In the genomic region with DNA sequence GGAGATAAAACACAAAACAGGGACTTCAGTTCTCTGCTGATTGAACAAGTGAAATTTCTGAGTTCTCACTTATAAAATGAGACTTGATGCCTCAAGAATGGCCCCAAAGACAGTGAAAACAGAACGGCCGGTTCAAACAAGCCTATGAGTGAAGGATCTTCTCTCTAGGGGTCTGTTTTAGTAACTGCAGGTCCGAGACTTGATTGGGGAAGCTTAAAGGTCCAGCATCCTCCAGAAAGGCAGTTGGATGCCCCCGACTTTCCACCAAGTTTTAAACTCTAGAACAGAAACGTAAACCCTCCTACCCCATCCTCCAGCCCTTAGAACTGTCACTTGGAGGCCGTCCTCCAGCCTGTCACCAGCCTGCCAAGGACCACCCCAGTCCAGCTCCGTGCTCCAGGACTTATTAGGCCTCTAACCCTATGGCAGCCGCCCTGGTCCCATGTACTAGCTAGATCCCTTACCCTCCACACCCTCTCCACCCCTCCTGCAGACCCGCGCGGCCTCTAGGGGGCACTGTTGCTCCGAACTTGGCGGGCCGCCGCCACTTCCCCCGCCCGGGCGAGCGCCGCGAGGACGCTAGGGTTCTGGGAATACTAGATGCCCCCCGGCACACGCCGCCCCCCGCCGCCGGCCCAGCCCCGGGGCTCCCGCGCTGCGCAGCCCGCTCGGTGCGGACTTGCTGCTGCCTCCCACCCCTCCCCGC, we compare ENCODE assay signal across 8 mouse cellular contexts. TPM values are rescaled to one million over a fixed set of nuclear protein-coding genes. Genes with fewer than 3 reads are reported as not detected.
DNase-seq lines count a peak whose midpoint lies in the region; ATAC-seq and TF ChIP-seq lines count a peak whose summit lies in the region.

No protein-coding gene starts in this region.

- ATAC-seq in hematopoietic stem cell, adult 5-6 weeks (replicated peaks in 1 of 2; ENCODE audit: insufficient read depth in 1 of 2, low FRiP score in 2 of 2, low TSS enrichment in 1 of 2, low read depth in 1 of 2, poor library complexity in 2 of 2, severe bottlenecking in 2 of 2): peak; percentile 79 to 82
- peak; percentile 88 for ATAC-seq in lung, embryonic 16.5 days (ENCODE audit: low read depth)

- H3K9me3 ChIP-seq in lung, embryonic 16.5 days (ENCODE audit: control insufficient read depth, low read length): no peaks in the 10 kb centered on the region

- TF ChIP-seq CTCF in cerebellum, adult 2 months (IDR thresholded peaks at IDR 0.05; ENCODE audit: borderline replicate concordance, insufficient read depth, low read depth, low read length): peak; percentile 73

- no peaks in the 10 kb centered on the region for H3K36me3 ChIP-seq in lung, embryonic 16.5 days (ENCODE audit: control insufficient read depth, insufficient read depth, low read length)

- H3K4me1 ChIP-seq in cerebellum, adult 2 months (ENCODE audit: control insufficient read depth, insufficient read depth, low read length): no peaks in the 10 kb centered on the region
- peaks cover 42% of the 10 kb centered on the region for H3K4me1 ChIP-seq in lung, embryonic 16.5 days (replicated peaks; ENCODE audit: control insufficient read depth, insufficient read depth, low read length)

- peak overlapping the region; percentile 61 for H3K4me3 ChIP-seq in cerebellum, adult 2 months (replicated peaks; ENCODE audit: insufficient read depth, low read depth, low read length)
- peak overlapping the region; percentile 67 for H3K4me3 ChIP-seq in lung, embryonic 16.5 days (ENCODE audit: low read length)

- H3K4me2 ChIP-seq in lung, embryonic 16.5 days (ENCODE audit: low read depth, low read length): peak overlapping the region; percentile 100

- H3K27me3 ChIP-seq in cerebellum, adult 2 months (ENCODE audit: control insufficient read depth, insufficient read depth, low read length): no peaks in the 10 kb centered on the region
- no peaks in the 10 kb centered on the region for H3K27me3 ChIP-seq in lung, embryonic 16.5 days (ENCODE audit: control insufficient read depth, insufficient read depth, low read depth, low read length)

- peak overlapping the region; percentile 81 for H3K9ac ChIP-seq in lung, embryonic 16.5 days (ENCODE audit: low read length)

- peak; percentile 8; the same call in 1 of the 2 replicates for TF ChIP-seq POLR2A in cerebellum, adult 2 months (IDR thresholded peaks at IDR 0.05; ENCODE audit: borderline replicate concordance, insufficient read depth, low read length)

- 6% methylated on average over 36 of the region's 36 CpGs for WGBS in cerebellum, adult 2 months
- WGBS in lung, embryonic 16.5 days: 2% methylated on average over 35 of the region's 36 CpGs

- peak; percentile 68 for DNase-seq in MEL-GATA-1-ER (ENCODE audit: extremely low read depth, low read depth)
- DNase-seq in cerebellum, adult 2 months: peak; percentile 94 to 99
- DNase-seq in forelimb bud, embryonic 11.5 days (ENCODE audit: low read depth, low spot score): peak; percentile 93
- DNase-seq in layer of hippocampus, adult 9-11 months: peak; percentile 85
- peak; percentile 89 for DNase-seq in ovary, adult 18-20 months (ENCODE audit: low spot score)
- DNase-seq in thymus, postnatal 0 days (ENCODE audit: low spot score): peak; percentile 92

- H3K27ac ChIP-seq in cerebellum, adult 2 months (ENCODE audit: insufficient read depth, low read length): peak overlapping the region; percentile 96
- H3K27ac ChIP-seq in lung, embryonic 16.5 days (ENCODE audit: low read length): peak overlapping the region; percentile 100

RNA-seq across cellular contexts. Expression of a gene that starts 33.9 kb away (rescaled TPM):
- polyA plus RNA-seq in cerebellum, adult 2 months (2012; rRNA removed): 32.5 and 32.7 TPM in 2 replicates
- total RNA-seq in hematopoietic stem cell, adult 5-6 weeks (2017): 7.2 and 11.1 TPM in 2 replicates
- polyA plus RNA-seq in lung, embryonic 16.5 days (2015; fragmentation: Nextera tagmentation; extraction: Ambion mirVana): 2.1 and 2.4 TPM in 2 replicates
- 0.78 and 0.88 TPM in 2 replicates for polyA plus RNA-seq in thymus, postnatal 0 days (2015; fragmentation: Nextera tagmentation; extraction: Ambion mirVana)

Comparison
In these comparisons a context has a peak if more than half of its experiments do, and no peak if none do; other contexts are left out.
1. Peak in every context shown above with its lines: DNase-seq, ATAC-seq, H3K4me3 ChIP-seq and H3K27ac ChIP-seq.